In genomic region chr8:116223235-116223634, GRCm38 (mm10) we compare ENCODE assay signal across 22 mouse cellular contexts.
DNase-seq lines count a peak whose midpoint lies in the region; ATAC-seq lines count a peak whose summit lies in the region.
"Had no signal": no experiment of that assay in that cellular context is flagged by ENCODE, and none has a peak within 500 bp of the region (broad histone marks: within the 10 kb centered on the region; RNA-seq: fewer than 3 reads in every experiment).

No protein-coding gene starts in this region.

- H3K36me3 ChIP-seq in embryonic facial prominence, embryonic 12.5 days: no peaks in the 10 kb centered on the region
- no peaks in the 10 kb centered on the region for H3K36me3 ChIP-seq in embryonic facial prominence, embryonic 10.5 days (replicated peaks)
- no peaks in the 10 kb centered on the region for H3K36me3 ChIP-seq in heart, embryonic 14.5 days (ENCODE audit: control insufficient read depth, insufficient read depth, low read length)
- no peaks in the 10 kb centered on the region for H3K36me3 ChIP-seq in megakaryocyte, embryonic 14.5 days (replicated peaks; ENCODE audit: low read length)
- H3K36me3 ChIP-seq: forebrain, embryonic 15.5 days; G1E had no signal

- no peaks in the 10 kb centered on the region for H3K4me1 ChIP-seq in embryonic facial prominence, embryonic 12.5 days
- no peaks in the 10 kb centered on the region for H3K4me1 ChIP-seq in embryonic facial prominence, embryonic 10.5 days
- no peaks in the 10 kb centered on the region for H3K4me1 ChIP-seq in heart, embryonic 14.5 days (ENCODE audit: control insufficient read depth in 2 of 2, insufficient read depth in 2 of 2, low read length in 2 of 2)
- H3K4me1 ChIP-seq in megakaryocyte, embryonic 14.5 days: no peaks in the 10 kb centered on the region
- H3K4me1 ChIP-seq: forebrain, embryonic 13.5 days; forebrain, embryonic 15.5 days had no signal

- H3K9me3 ChIP-seq in embryonic facial prominence, embryonic 12.5 days: no peaks in the 10 kb centered on the region
- H3K9me3 ChIP-seq in embryonic facial prominence, embryonic 10.5 days: no peaks in the 10 kb centered on the region
- H3K9me3 ChIP-seq in heart, embryonic 14.5 days (ENCODE audit: control insufficient read depth, low read length): no peaks in the 10 kb centered on the region
- H3K9me3 ChIP-seq in megakaryocyte, embryonic 14.5 days: peaks cover 10% of the 10 kb centered on the region
- H3K9me3 ChIP-seq: forebrain, embryonic 13.5 days; forebrain, embryonic 15.5 days had no signal

- DNase-seq in embryonic facial prominence, embryonic 10.5 days (ENCODE audit: low spot score): no peak
- DNase-seq in heart, postnatal 14 days: no peak
- DNase-seq: adrenal gland, adult 8-10 months; adrenal gland, postnatal 14 days; adrenal gland, postnatal 36 days; B cell, adult 2 months; cerebellum, adult 11-12 months; cerebellum, adult 2 months; cerebellum, adult 9-10 months; cerebellum, postnatal 10 days; cerebellum, postnatal 25 days; forebrain, postnatal 0 days had no signal

- no peaks in the 10 kb centered on the region for H3K27me3 ChIP-seq in embryonic facial prominence, embryonic 12.5 days
- no peaks in the 10 kb centered on the region for H3K27me3 ChIP-seq in embryonic facial prominence, embryonic 10.5 days (replicated peaks; ENCODE audit: low read depth, poor library complexity, severe bottlenecking)
- no peaks in the 10 kb centered on the region for H3K27me3 ChIP-seq in heart, embryonic 14.5 days (ENCODE audit: control insufficient read depth, insufficient read depth, low read length)
- H3K27me3 ChIP-seq in megakaryocyte, embryonic 14.5 days (replicated peaks): no peaks in the 10 kb centered on the region
- H3K27me3 ChIP-seq: forebrain, embryonic 13.5 days; forebrain, embryonic 15.5 days had no signal

- WGBS in embryonic facial prominence, embryonic 12.5 days: 96% methylated on average over 2 of the region's 2 CpGs
- WGBS in embryonic facial prominence, embryonic 10.5 days: 93% methylated on average over 2 of the region's 2 CpGs
- 87% methylated on average over 2 of the region's 2 CpGs for WGBS in heart, embryonic 14.5 days

- no peak overlapping the region for H3K27ac ChIP-seq in embryonic facial prominence, embryonic 12.5 days
- no peak overlapping the region for H3K27ac ChIP-seq in embryonic facial prominence, embryonic 10.5 days (replicated peaks)
- H3K27ac ChIP-seq in heart, embryonic 14.5 days (replicated peaks in 1 of 2; ENCODE audit: control insufficient read depth in 1 of 2, insufficient read depth in 1 of 2, low read depth in 2 of 2, low read length in 2 of 2): no peak overlapping the region
- H3K27ac ChIP-seq: forebrain, embryonic 13.5 days; forebrain, embryonic 15.5 days had no signal

- no peak overlapping the region for H3K4me2 ChIP-seq in embryonic facial prominence, embryonic 12.5 days (replicated peaks)
- no peak overlapping the region for H3K4me2 ChIP-seq in heart, embryonic 14.5 days (ENCODE audit: low read length)
- H3K4me2 ChIP-seq: forebrain, embryonic 13.5 days; forebrain, embryonic 15.5 days had no signal

- no peak overlapping the region for H3K9ac ChIP-seq in embryonic facial prominence, embryonic 12.5 days
- no peak overlapping the region for H3K9ac ChIP-seq in heart, embryonic 14.5 days (ENCODE audit: low read length)
- H3K9ac ChIP-seq: forebrain, embryonic 13.5 days; forebrain, embryonic 15.5 days; forebrain, postnatal 0 days had no signal

- intact Hi-C loops in heart, postnatal 14 days (cut with DNase I): no loop called here

- no peak overlapping the region for H3K4me3 ChIP-seq in embryonic facial prominence, embryonic 12.5 days
- H3K4me3 ChIP-seq in embryonic facial prominence, embryonic 10.5 days: no peak overlapping the region
- H3K4me3 ChIP-seq in heart, embryonic 14.5 days (ENCODE audit: control insufficient read depth in 1 of 2, insufficient read depth in 1 of 2, low read depth in 1 of 2, low read length in 2 of 2): no peak overlapping the region
- H3K4me3 ChIP-seq in megakaryocyte, embryonic 14.5 days (replicated peaks): peak overlapping the region; percentile 80
- H3K4me3 ChIP-seq: forebrain, embryonic 13.5 days; forebrain, embryonic 15.5 days had no signal

- ATAC-seq in embryonic facial prominence, embryonic 12.5 days (ENCODE audit: insufficient number of reproducible peaks, insufficient read depth, low FRiP score, low TSS enrichment): peak; percentile 64; the same call in 1 of the 2 replicates
- ATAC-seq in heart, embryonic 14.5 days (ENCODE audit: insufficient number of reproducible peaks, insufficient read depth, low FRiP score, low read depth): 0 out of 2 replicates have a peak, but pooled peaks have one; percentile 47
- ATAC-seq in megakaryocyte, adult 5-6 weeks (ENCODE audit: poor library complexity, severe bottlenecking): no peak
- ATAC-seq: activated CD4-positive, CD25-positive, alpha-beta regulatory T cell, adult 4 months; CD4-positive, CD25-positive, alpha-beta regulatory T cell, adult 4 months; forebrain, embryonic 13.5 days; forebrain, embryonic 15.5 days; forebrain, postnatal 0 days; Patski had no signal
